Mouse (Mus musculus) heart, adult 2 months (tissue): Measurements from ENCODE around the gene Ptger4. TPM values are rescaled to one million over a fixed set of nuclear protein-coding genes. Genes with fewer than 3 reads are reported as not detected.

ENCODE experiments used
- DNase-seq, 2 experiments: peaks; one replicate each; pipeline ENCODE4 v3.0.0; 2021
- H3K27ac ChIP-seq: fragments of 200-600 bp; 2 replicates; pipeline ENCODE4 v1.8.1; 2022
- H3K27me3 ChIP-seq: fragments of 200-500 bp; 2 replicates; pipeline ENCODE4 v1.6.1; 2012; ENCODE audit warnings: mild to moderate bottlenecking, low read length, inconsistent platforms, mixed read lengths; ENCODE audit not compliant: control insufficient read depth, insufficient read depth
- H3K36me3 ChIP-seq: fragments of 200-500 bp; 2 replicates; pipeline ENCODE4 v1.6.1; 2012; ENCODE audit warnings: low read length, inconsistent platforms; ENCODE audit not compliant: control insufficient read depth, insufficient read depth
- H3K4me1 ChIP-seq: fragments of 200-500 bp; 2 replicates; pipeline ENCODE4 v1.6.1; 2011; ENCODE audit warnings: low read length; ENCODE audit not compliant: control insufficient read depth, insufficient read depth
- H3K4me3 ChIP-seq: fragments of 200-600 bp; 2 replicates; pipeline ENCODE4 v1.8.1; 2022
- H3K79me2 ChIP-seq: fragments of 200-500 bp; replicated peaks from 2 replicates; pipeline ENCODE4 v1.6.1; 2012; ENCODE audit warnings: mild to moderate bottlenecking, inconsistent platforms, low read length, moderate library complexity, mixed read lengths; ENCODE audit not compliant: control insufficient read depth, insufficient read depth
- H3K9ac ChIP-seq: fragments of 200-500 bp; 2 replicates; pipeline ENCODE4 v1.6.1; 2012; ENCODE audit warnings: low read depth, mild to moderate bottlenecking, control low read depth, inconsistent platforms, low read length, mixed read lengths
- CTCF ChIP-seq: fragments of 200-600 bp; IDR thresholded peaks from 2 replicates; pipeline ENCODE4 v1.8.1; 2022; ENCODE audit warnings: antibody characterized with exemption, mild to moderate bottlenecking, moderate library complexity
- EP300 ChIP-seq: fragments of 200-500 bp; IDR thresholded peaks from 2 replicates; pipeline ENCODE4 v1.6.1; 2011; ENCODE audit warnings: low read depth, low read length, control low read depth; ENCODE audit not compliant: insufficient read depth
- POLR2A ChIP-seq: fragments of 200-500 bp; IDR thresholded peaks from 2 replicates; pipeline ENCODE4 v1.6.1; 2011; ENCODE audit warnings: mild to moderate bottlenecking, low read depth, low read length, control low read depth; ENCODE audit not compliant: insufficient read depth
- WGBS: fragments of 180-500 bp; shearing (Covaris S2); methylation state at CpG from one replicate; pipeline ENCODE4 v1.1.7; 2018; 5-methylcytosine and 5-hydroxymethylcytosine counted together
- intact Hi-C: fragments of 180-260 bp; cut with DNase I; formaldehyde crosslinking; loops from one replicate; pipeline ENCODE4 v1.15.1; 2025
- polyA plus RNA-seq: library from polyadenylated mRNA; depleted of rRNA; stranded (reverse); fragments of >200 nt; gene quantifications from 2 replicates; pipeline ENCODE4 v1.2.3, GENCODE M21; 2012
- total RNA-seq, 2 experiments: library from RNA; stranded (reverse); gene quantifications; 2 replicates each; pipeline ENCODE4 v1.2.3; 2021

Gene Ptger4
- total and polyA plus RNA-seq, 3 experiments: 1.8 to 2.9 (median 2.8) TPM

GRCm38 (mm10) chr15:5209116-5209515, 34.9 kb downstream of the Ptger4 start:
- peaks cover 3% of the 10 kb centered on the region; the same call in 1 of the 2 replicates for H3K36me3 ChIP-seq
- intact Hi-C loops: no loop called here
- no peaks in the 10 kb centered on the region for H3K4me1 ChIP-seq
- no peaks in the 10 kb centered on the region; the same call in 1 of the 2 replicates for H3K79me2 ChIP-seq
- H3K27me3 ChIP-seq: no peaks in the 10 kb centered on the region
- TF ChIP-seq CTCF (no peak), EP300 (no peak), POLR2A (no peak)
- no peak for DNase-seq
- H3K4me3 ChIP-seq: no peak overlapping the region
- no peak overlapping the region for H3K9ac ChIP-seq
- no peak overlapping the region for H3K27ac ChIP-seq
- WGBS: 94% methylated on average over 3 of the region's 3 CpGs

GRCm38 (mm10) chr15:5205222-5205621, 38.8 kb downstream of the Ptger4 start:
- intact Hi-C loops: no loop called here
- H3K4me3 ChIP-seq: no peak overlapping the region
- 93% methylated on average over 9 of the region's 9 CpGs for WGBS

GRCm38 (mm10) chr15:5196691-5197090, 47.3 kb downstream of the Ptger4 start:
- Histone ChIP-seq H3K27me3 (no peaks in the 10 kb centered on the region), H3K27ac (no peak overlapping the region; the same call in 1 of the 2 replicates), H3K79me2 (no peaks in the 10 kb centered on the region; the same call in 1 of the 2 replicates), H3K4me3 (no peak overlapping the region), H3K9ac (no peak overlapping the region), H3K4me1 (peaks cover 17% of the 10 kb centered on the region), H3K36me3 (peaks cover 25% of the 10 kb centered on the region)
- TF ChIP-seq POLR2A (no peak), EP300 (0 out of 2 replicates have a peak, but pooled peaks have one; percentile 35), CTCF (no peak)
- WGBS: 34% methylated on average over 4 of the region's 4 CpGs
- intact Hi-C loops: no loop called here
- DNase-seq: peak in 1 of 2 experiments; percentile 21

More at GRCm38 (mm10) chr15:5205222-5205621, 38.8 kb downstream of the Ptger4 start:
- DNase-seq: no peak
- TF ChIP-seq CTCF (no peak), POLR2A (no peak), EP300 (no peak)
- peaks cover 3% of the 10 kb centered on the region for H3K36me3 ChIP-seq
- H3K27me3 ChIP-seq: no peaks in the 10 kb centered on the region
- H3K4me1 ChIP-seq: no peaks in the 10 kb centered on the region
- H3K27ac ChIP-seq: no peak overlapping the region
- no peak overlapping the region for H3K9ac ChIP-seq
- H3K79me2 ChIP-seq: no peaks in the 10 kb centered on the region; the same call in 1 of the 2 replicates

GRCm38 (mm10) chr15:5195987-5196514, 47.9 kb downstream of the Ptger4 start:
- Histone ChIP-seq H3K36me3 (peaks cover 21% of the 10 kb centered on the region), H3K27ac (peak overlapping the region; percentile 2; the same call in 1 of the 2 replicates), H3K9ac (no peak overlapping the region), H3K27me3 (no peaks in the 10 kb centered on the region), H3K4me3 (no peak overlapping the region), H3K79me2 (no peaks in the 10 kb centered on the region; the same call in 1 of the 2 replicates), H3K4me1 (peaks cover 17% of the 10 kb centered on the region)
- intact Hi-C loops: no loop called here
- TF ChIP-seq EP300 (no peak), CTCF (no peak), POLR2A (no peak)
- WGBS: 19% methylated on average over 4 of the region's 4 CpGs
- peak in 1 of 2 experiments; percentile 40 for DNase-seq

- Histone ChIP-seq H3K4me1 (peaks cover 17% of the 10 kb centered on the region), H3K9ac (no peak overlapping the region), H3K27ac (no peak overlapping the region), H3K36me3 (peaks cover 23% of the 10 kb centered on the region), H3K4me3 (no peak overlapping the region), H3K79me2 (peaks cover 2% of the 10 kb centered on the region), H3K27me3 (no peaks in the 10 kb centered on the region)
- no peak for DNase-seq
- TF ChIP-seq POLR2A: no peak
- no peak for TF ChIP-seq EP300
- TF ChIP-seq CTCF: no peak
- 59% methylated on average over 9 of the region's 9 CpGs for WGBS
- intact Hi-C loops: loop anchor here (5.0 kb wide), 1 partner anchor 1012 kb away; no protein-coding TSS in a partner anchor
These were observed 49.1 kb downstream of the Ptger4 start for GRCm38 (mm10) chr15:5194931-5195330.

GRCm38 (mm10) chr15:5194446-5194845, 49.5 kb downstream of the Ptger4 start:
- no peak overlapping the region for H3K4me3 ChIP-seq
- TF ChIP-seq POLR2A (no peak), CTCF (no peak), EP300 (no peak)
- H3K4me1 ChIP-seq: peaks cover 17% of the 10 kb centered on the region
- no peak overlapping the region for H3K9ac ChIP-seq
- H3K36me3 ChIP-seq: peaks cover 23% of the 10 kb centered on the region
- H3K27me3 ChIP-seq: no peaks in the 10 kb centered on the region
- 58% methylated on average over 6 of the region's 6 CpGs for WGBS
- intact Hi-C loops: loop anchor here (5.0 kb wide), 1 partner anchor 1013 kb away; no protein-coding TSS in a partner anchor
- peaks cover 2% of the 10 kb centered on the region for H3K79me2 ChIP-seq
- no peak overlapping the region for H3K27ac ChIP-seq
- no peak for DNase-seq
